Mouse (Mus musculus) G1E (cell line): Measurements from ENCODE around the gene Tinagl1.

Experiments
- CTCF ChIP-seq: IDR thresholded peaks from 2 replicates; pipeline ENCODE4 v1.5.1; 2012; ENCODE audit warnings: low read depth, low read length, inconsistent platforms, mixed read lengths
- GATA1 ChIP-seq: IDR thresholded peaks from 2 replicates; pipeline ENCODE4 v1.6.1; 2012; ENCODE audit warnings: borderline replicate concordance, low read length, inconsistent platforms, mixed read lengths
- POLR2AphosphoS5 ChIP-seq: IDR thresholded peaks from 2 replicates; pipeline ENCODE4 v1.6.1; 2012; ENCODE audit warnings: low read depth, low read length, inconsistent platforms; ENCODE audit not compliant: insufficient replicate concordance

GRCm38 (mm10) chr4:130163391-130163861 is 11.5 kb downstream of the Tinagl1 start:
- TF ChIP-seq CTCF (no peak), GATA1 (no peak), POLR2AphosphoS5 (no peak)
